Mouse (Mus musculus) G1E (cell line): ENCODE data around the gene Rims1.

Source experiments
- CTCF ChIP-seq: IDR thresholded peaks from 2 replicates; pipeline ENCODE4 v1.5.1; 2012; ENCODE audit warnings: low read depth, low read length, inconsistent platforms, mixed read lengths
- GATA1 ChIP-seq: IDR thresholded peaks from 2 replicates; pipeline ENCODE4 v1.6.1; 2012; ENCODE audit warnings: borderline replicate concordance, low read length, inconsistent platforms, mixed read lengths
- GATA2 ChIP-seq: IDR thresholded peaks from 2 replicates; pipeline ENCODE4 v1.6.1; 2012; ENCODE audit warnings: low read depth, low read length, inconsistent platforms, borderline replicate concordance
- TAL1 ChIP-seq: conservative IDR thresholded peaks from 2 replicates; pipeline ENCODE4 v1.6.1; 2012; ENCODE audit warnings: low read depth, low read length, inconsistent platforms, mixed read lengths

- TF ChIP-seq CTCF (no peak), TAL1 (no peak), GATA2 (no peak), GATA1 (no peak)
These were observed 179.5 kb downstream of the Rims1 start for GRCm38 (mm10) chr1:22626295-22626694.
